Mouse (Mus musculus) C2C12 (cell line): ENCODE measurements around the gene C5ar1.

Source experiments
- CTCF ChIP-seq: IDR thresholded peaks from one replicate; pipeline ENCODE4 v1.5.1; 2011; ENCODE audit not compliant: control insufficient read depth, insufficient read depth, insufficient read length
- MYOD1 ChIP-seq: IDR thresholded peaks from one replicate; pipeline ENCODE4 v1.6.1; 2011; ENCODE audit warnings: low read depth; ENCODE audit not compliant: control insufficient read depth, insufficient read length

- TF ChIP-seq CTCF (no peak), MYOD1 (no peak)
Measured at GRCm38 (mm10) chr7:16294346-16294745, 35.0 kb upstream of the C5ar1 start.
